Mouse (Mus musculus) induced T-regulatory cell, adult 2 months (primary cell): ENCODE measurements around the gene Gm21882.
"Not testable (repeated sequence)": the region's sequence is repeated elsewhere in the genome, so short reads cannot be mapped to it uniquely, and the experiment has no call there.

ENCODE experiments used
- DNase-seq: peaks from one replicate; pipeline ENCODE4 v3.0.0-alpha.2; 2012; ENCODE audit warnings: low read depth

Gene Gm21882

GRCm38 (mm10) chrY:40381423-40381822, at the start of gene Gm21882:
TSS of gene Gm21882 (minus strand) at chrY:40381523.
- not testable (repeated sequence) for DNase-seq
